Mouse (Mus musculus): Measurements from ENCODE around the gene Ly6g5c.

- no peak for TF ChIP-seq CTCF (IDR thresholded peaks at IDR 0.05; ENCODE audit: low read depth, low read length)
- no peak for TF ChIP-seq GATA1 (IDR thresholded peaks at IDR 0.05; ENCODE audit: borderline replicate concordance, low read length)
- no peak for TF ChIP-seq TAL1 (conservative IDR thresholded peaks at IDR 0.05; ENCODE audit: low read depth, low read length)
- TF ChIP-seq GATA2 (IDR thresholded peaks at IDR 0.05; ENCODE audit: borderline replicate concordance, low read depth, low read length): no peak
- no peak for TF ChIP-seq POLR2AphosphoS5 (IDR thresholded peaks at IDR 0.05; ENCODE audit: insufficient replicate concordance, low read depth, low read length)
Observed at GRCm38 (mm10) chr17:35105740-35106389, 2.2 kb upstream of the Ly6g5c start.

Data from G1E (cell line).